Mouse (Mus musculus) bone marrow, adult 2 months (tissue): Measurements from ENCODE around the gene Mdk.

Source experiments
- CTCF ChIP-seq: fragments of 200-500 bp; IDR thresholded peaks from 2 replicates; pipeline ENCODE4 v1.5.1; 2011; ENCODE audit warnings: low read length, control low read depth; ENCODE audit not compliant: control insufficient read depth, insufficient read depth
- POLR2A ChIP-seq: fragments of 200-500 bp; IDR thresholded peaks from 2 replicates; pipeline ENCODE4 v1.6.1; 2011; ENCODE audit warnings: low read depth, mild to moderate bottlenecking, control low read depth, low read length, borderline replicate concordance; ENCODE audit not compliant: control insufficient read depth

DNA sequence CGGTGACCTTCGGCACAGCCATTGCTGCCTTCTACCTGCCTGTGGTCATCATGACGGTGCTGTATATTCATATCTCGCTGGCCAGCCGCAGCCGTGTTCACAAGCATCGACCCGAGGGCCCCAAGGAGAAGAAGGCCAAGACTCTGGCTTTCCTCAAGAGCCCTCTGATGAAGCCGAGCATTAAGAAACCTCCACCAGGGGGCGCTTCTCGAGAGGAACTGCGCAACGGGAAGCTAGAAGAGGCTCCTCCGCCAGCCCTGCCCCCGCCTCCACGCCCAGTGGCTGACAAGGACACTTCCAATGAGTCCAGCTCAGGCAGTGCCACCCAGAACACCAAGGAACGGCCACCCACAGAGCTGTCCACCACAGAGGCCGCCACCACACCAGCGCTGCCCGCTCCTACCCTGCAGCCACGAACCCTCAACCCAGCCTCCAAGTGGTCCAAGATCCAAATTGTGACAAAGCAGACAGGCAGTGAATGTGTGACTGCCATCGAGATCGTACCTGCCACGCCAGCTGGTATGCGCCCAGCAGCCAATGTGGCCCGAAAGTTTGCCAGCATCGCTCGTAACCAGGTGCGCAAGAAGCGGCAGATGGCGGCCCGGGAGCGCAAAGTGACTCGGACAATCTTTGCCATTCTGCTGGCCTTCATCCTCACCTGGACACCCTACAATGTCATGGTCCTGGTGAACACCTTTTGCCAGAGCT lies 4.1 kb downstream of the Mdk start:
- TF ChIP-seq CTCF (peak; percentile 69), POLR2A (no peak)
